Mouse (Mus musculus): ENCODE measurements at regions not wholly inside any gene's neighbourhood (a gene's known extent, or its start where the extent isn't known, plus 50 kb on each side); places are given as distances from the start of the nearest gene placed in this dataset.
"Not testable (repeated sequence)": the region's sequence is repeated elsewhere in the genome, so short reads cannot be mapped to it uniquely, and the experiment has no call there.

- Histone ChIP-seq H3K27me3 (replicated peaks; ENCODE audit: control insufficient read depth, insufficient read depth, low read length) (no peaks in the 10 kb centered on the region), H3K4me1 (ENCODE audit: control insufficient read depth, insufficient read depth, low read length) (no peaks in the 10 kb centered on the region), H3K4me3 (ENCODE audit: insufficient read depth, low read depth, low read length) (no peak overlapping the region), H3K36me3 (ENCODE audit: control insufficient read depth, insufficient read depth, low read length) (no peaks in the 10 kb centered on the region), H3K27ac (ENCODE audit: insufficient read depth, low read depth, low read length) (no peak overlapping the region)
- WGBS, result 78% methylated on average over 1 of the region's 1 CpGs
- TF ChIP-seq POLR2A (IDR thresholded peaks at IDR 0.05; ENCODE audit: low read depth, low read length) (no peak), CTCF (conservative IDR thresholded peaks at IDR 0.05; ENCODE audit: insufficient read depth, insufficient read length, low read depth, low read length) (no peak)
- DNase-seq, result no peak
These were observed 67.8 kb downstream of the Foxa2 start for GRCm38 (mm10) chr2:147979001-147979400.

GRCm38 (mm10) chr2:147974776-147975175 is 72.0 kb downstream of the Foxa2 start:
- 39% methylated on average over 2 of the region's 2 CpGs for WGBS

GRCm38 (mm10) chr2:147968671-147969070 is 78.1 kb downstream of the Foxa2 start:
- Histone ChIP-seq H3K27ac (ENCODE audit: insufficient read depth, low read depth, low read length) (no peak overlapping the region), H3K27me3 (replicated peaks; ENCODE audit: control insufficient read depth, insufficient read depth, low read length) (no peaks in the 10 kb centered on the region), H3K4me1 (ENCODE audit: control insufficient read depth, insufficient read depth, low read length) (no peaks in the 10 kb centered on the region), H3K4me3 (ENCODE audit: insufficient read depth, low read depth, low read length) (no peak overlapping the region), H3K36me3 (ENCODE audit: control insufficient read depth, insufficient read depth, low read length) (no peaks in the 10 kb centered on the region)
- TF ChIP-seq POLR2A (IDR thresholded peaks at IDR 0.05; ENCODE audit: low read depth, low read length) (no peak), CTCF (conservative IDR thresholded peaks at IDR 0.05; ENCODE audit: insufficient read depth, insufficient read length, low read depth, low read length) (no peak)
- 24% methylated on average over 10 of the region's 10 CpGs for WGBS
- DNase-seq, result peak; percentile 72

More at GRCm38 (mm10) chr2:147974776-147975175, 72.0 kb downstream of the Foxa2 start:
- no peak for DNase-seq
- TF ChIP-seq CTCF (conservative IDR thresholded peaks at IDR 0.05; ENCODE audit: insufficient read depth, insufficient read length, low read depth, low read length) (no peak), POLR2A (IDR thresholded peaks at IDR 0.05; ENCODE audit: low read depth, low read length) (no peak)
- Histone ChIP-seq H3K27me3 (replicated peaks; ENCODE audit: control insufficient read depth, insufficient read depth, low read length) (no peaks in the 10 kb centered on the region), H3K36me3 (ENCODE audit: control insufficient read depth, insufficient read depth, low read length) (no peaks in the 10 kb centered on the region), H3K27ac (ENCODE audit: insufficient read depth, low read depth, low read length) (no peak overlapping the region), H3K4me3 (ENCODE audit: insufficient read depth, low read depth, low read length) (no peak overlapping the region), H3K4me1 (ENCODE audit: control insufficient read depth, insufficient read depth, low read length) (no peaks in the 10 kb centered on the region)

- Histone ChIP-seq H3K27ac (ENCODE audit: insufficient read depth, low read depth, low read length) (no peak overlapping the region), H3K27me3 (replicated peaks; ENCODE audit: control insufficient read depth, insufficient read depth, low read length) (no peaks in the 10 kb centered on the region), H3K36me3 (ENCODE audit: control insufficient read depth, insufficient read depth, low read length) (no peaks in the 10 kb centered on the region), H3K4me1 (ENCODE audit: control insufficient read depth, insufficient read depth, low read length) (no peaks in the 10 kb centered on the region), H3K4me3 (ENCODE audit: insufficient read depth, low read depth, low read length) (no peak overlapping the region)
- TF ChIP-seq POLR2A (IDR thresholded peaks at IDR 0.05; ENCODE audit: low read depth, low read length), result no peak
- TF ChIP-seq CTCF (conservative IDR thresholded peaks at IDR 0.05; ENCODE audit: insufficient read depth, insufficient read length, low read depth, low read length), result no peak
- WGBS, result 64% methylated on average over 9 of the region's 9 CpGs
- no peak for DNase-seq
These were observed 78.8 kb downstream of the Foxa2 start for GRCm38 (mm10) chr2:147967829-147968529.

GRCm38 (mm10) chr2:147963284-147963683 is 83.5 kb downstream of the Foxa2 start:
- not testable (repeated sequence) for H3K27ac ChIP-seq (ENCODE audit: insufficient read depth, low read depth, low read length); H3K36me3 ChIP-seq (ENCODE audit: control insufficient read depth, insufficient read depth, low read length); H3K27me3 ChIP-seq (replicated peaks; ENCODE audit: control insufficient read depth, insufficient read depth, low read length); H3K4me1 ChIP-seq (ENCODE audit: control insufficient read depth, insufficient read depth, low read length); DNase-seq; H3K4me3 ChIP-seq (ENCODE audit: insufficient read depth, low read depth, low read length)
- WGBS, result 86% methylated on average over 1 of the region's 1 CpGs

GRCm38 (mm10) chr2:147961633-147962032 is 85.1 kb downstream of the Foxa2 start:
- TF ChIP-seq CTCF (conservative IDR thresholded peaks at IDR 0.05; ENCODE audit: insufficient read depth, insufficient read length, low read depth, low read length) (no peak), POLR2A (IDR thresholded peaks at IDR 0.05; ENCODE audit: low read depth, low read length) (no peak)
- Histone ChIP-seq H3K36me3 (ENCODE audit: control insufficient read depth, insufficient read depth, low read length) (no peaks in the 10 kb centered on the region), H3K4me3 (ENCODE audit: insufficient read depth, low read depth, low read length) (no peak overlapping the region), H3K27me3 (replicated peaks; ENCODE audit: control insufficient read depth, insufficient read depth, low read length) (no peaks in the 10 kb centered on the region), H3K27ac (ENCODE audit: insufficient read depth, low read depth, low read length) (no peak overlapping the region), H3K4me1 (ENCODE audit: control insufficient read depth, insufficient read depth, low read length) (no peaks in the 10 kb centered on the region)
- WGBS, result 54% methylated on average over 6 of the region's 6 CpGs
- DNase-seq, result no peak

GRCm38 (mm10) chr2:147954183-147954582 is 92.6 kb downstream of the Foxa2 start:
- Histone ChIP-seq H3K27ac (ENCODE audit: insufficient read depth, low read depth, low read length) (no peak overlapping the region), H3K36me3 (ENCODE audit: control insufficient read depth, insufficient read depth, low read length) (no peaks in the 10 kb centered on the region), H3K4me3 (ENCODE audit: insufficient read depth, low read depth, low read length) (no peak overlapping the region), H3K27me3 (replicated peaks; ENCODE audit: control insufficient read depth, insufficient read depth, low read length) (no peaks in the 10 kb centered on the region), H3K4me1 (ENCODE audit: control insufficient read depth, insufficient read depth, low read length) (no peaks in the 10 kb centered on the region)
- TF ChIP-seq CTCF (conservative IDR thresholded peaks at IDR 0.05; ENCODE audit: insufficient read depth, insufficient read length, low read depth, low read length) (no peak), POLR2A (IDR thresholded peaks at IDR 0.05; ENCODE audit: low read depth, low read length) (no peak)
- 76% methylated on average over 2 of the region's 2 CpGs for WGBS
- DNase-seq, result no peak
